In the genomic region with DNA sequence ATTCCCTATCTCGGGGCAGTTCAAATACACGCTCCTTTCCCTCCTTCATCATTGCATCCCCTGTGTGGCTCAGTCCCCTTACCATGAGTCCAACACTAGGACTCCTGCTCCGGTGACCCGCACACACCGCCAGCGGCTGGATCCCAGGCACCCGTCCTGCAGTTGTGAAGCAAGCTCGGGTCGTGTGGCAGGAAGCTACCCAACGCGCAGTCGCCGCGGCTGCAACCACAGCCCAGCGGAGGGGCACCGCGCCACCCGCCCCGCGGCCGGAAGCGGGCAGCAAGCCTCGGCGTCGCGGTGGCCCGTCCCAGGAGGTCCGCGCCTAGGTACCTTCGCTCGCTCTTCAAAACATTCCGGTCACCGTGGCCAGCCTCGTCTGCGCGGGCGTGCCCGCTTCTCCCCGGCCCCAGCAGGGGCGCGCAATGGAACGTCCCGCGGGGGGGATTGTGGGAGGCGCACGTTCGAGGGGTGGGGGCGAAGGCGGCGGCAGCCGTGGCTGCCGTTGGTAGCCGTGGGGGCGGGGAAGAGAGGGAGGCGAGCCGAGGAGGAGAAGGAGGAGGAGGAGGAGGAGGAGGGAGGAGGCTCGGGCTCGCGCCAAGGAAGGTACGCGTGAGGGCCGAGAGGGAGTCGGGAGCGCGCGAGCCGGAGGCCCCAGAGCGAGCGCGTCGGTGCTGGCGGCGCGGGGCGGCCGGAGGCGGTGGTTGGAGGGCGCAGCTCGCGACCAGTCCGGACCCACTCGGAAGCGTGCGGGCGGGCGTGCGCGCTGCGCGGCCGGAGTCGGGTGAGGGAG, we compare ENCODE assay signal across 8 mouse cellular contexts. TPM values are rescaled to one million over a fixed set of nuclear protein-coding genes. Genes with fewer than 3 reads are reported as not detected.
DNase-seq lines count a peak whose midpoint lies in the region; ATAC-seq and TF ChIP-seq lines count a peak whose summit lies in the region.

No protein-coding gene starts in this region.

- H3K79me2 ChIP-seq in CH12.LX (replicated peaks; ENCODE audit: control insufficient read depth, extremely low read depth, insufficient read depth, poor library complexity, severe bottlenecking) = peaks cover 58% of the 10 kb centered on the region

- no peak for TF ChIP-seq CTCF in CH12.LX (conservative IDR thresholded peaks at IDR 0.05 in 1 of 2, IDR thresholded peaks at IDR 0.05 in 1 of 2; ENCODE audit: low read depth in 2 of 2, low read length in 2 of 2)
- peak; percentile 33 for TF ChIP-seq CTCF in liver, embryonic 14.5 days (IDR thresholded peaks at IDR 0.05; ENCODE audit: low read depth)

- in situ Hi-C loops in CH12.LX (cut with MboI; ENCODE audit: low pct_ligation_motif_present, low pct_unique_long_range_greater_than_20kb, low sequenced_read_pairs) = loop anchor here (25.0 kb wide), 1 partner anchor 87 kb away; no protein-coding TSS in a partner anchor

- under 1% methylated on average over 70 of the region's 92 CpGs for WGBS in forebrain, embryonic 10.5 days
- under 1% methylated on average over 71 of the region's 92 CpGs for WGBS in heart, embryonic 15.5 days
- under 1% methylated on average over 70 of the region's 92 CpGs for WGBS in liver, embryonic 14.5 days (ENCODE audit: insufficient replicate concordance)
- WGBS in stomach, embryonic 15.5 days = under 1% methylated on average over 71 of the region's 92 CpGs

- no peaks in the 10 kb centered on the region for H3K9me3 ChIP-seq in CH12.LX (replicated peaks; ENCODE audit: low read length)
- H3K9me3 ChIP-seq in forebrain, embryonic 10.5 days = no peaks in the 10 kb centered on the region
- H3K9me3 ChIP-seq in heart, embryonic 15.5 days (replicated peaks) = no peaks in the 10 kb centered on the region
- no peaks in the 10 kb centered on the region for H3K9me3 ChIP-seq in liver, embryonic 14.5 days (ENCODE audit: control insufficient read depth, low read length)
- no peaks in the 10 kb centered on the region for H3K9me3 ChIP-seq in stomach, embryonic 15.5 days

- no peaks in the 10 kb centered on the region for H3K27me3 ChIP-seq in CH12.LX (replicated peaks)
- H3K27me3 ChIP-seq in forebrain, embryonic 10.5 days (ENCODE audit: poor library complexity, severe bottlenecking) = no peaks in the 10 kb centered on the region
- no peaks in the 10 kb centered on the region for H3K27me3 ChIP-seq in heart, embryonic 15.5 days
- H3K27me3 ChIP-seq in liver, embryonic 14.5 days (ENCODE audit: control insufficient read depth, insufficient read depth, low read length) = no peaks in the 10 kb centered on the region
- no peaks in the 10 kb centered on the region for H3K27me3 ChIP-seq in stomach, embryonic 15.5 days (replicated peaks)

- peak; percentile 82 for TF ChIP-seq POLR2A in CH12.LX (IDR thresholded peaks at IDR 0.05; ENCODE audit: low read depth, low read length)

- peaks cover 4 to 33% of the 10 kb centered on the region in 2 experiments; a peak in 3 of 4 replicates for H3K4me1 ChIP-seq in CH12.LX (ENCODE audit: control insufficient read depth in 1 of 2, insufficient read depth in 2 of 2)
- peaks cover 38% of the 10 kb centered on the region for H3K4me1 ChIP-seq in forebrain, embryonic 10.5 days
- H3K4me1 ChIP-seq in heart, embryonic 15.5 days (replicated peaks) = peaks cover 27% of the 10 kb centered on the region
- peaks cover 14 to 18% of the 10 kb centered on the region in 2 experiments for H3K4me1 ChIP-seq in liver, embryonic 14.5 days (replicated peaks; ENCODE audit: control insufficient read depth in 2 of 2, insufficient read depth in 2 of 2, low read length in 1 of 2)
- peaks cover 7% of the 10 kb centered on the region; the same call in 1 of the 2 replicates for H3K4me1 ChIP-seq in stomach, embryonic 15.5 days

- peak overlapping the region; percentile 81 to 88 (median 82) for H3K4me3 ChIP-seq in CH12.LX (replicated peaks in 1 of 3; ENCODE audit: low read depth in 2 of 3, low read length in 2 of 3, poor library complexity in 1 of 3)
- H3K4me3 ChIP-seq in forebrain, embryonic 10.5 days = peak overlapping the region; percentile 90
- H3K4me3 ChIP-seq in heart, embryonic 15.5 days = peak overlapping the region; percentile 92
- H3K4me3 ChIP-seq in liver, embryonic 14.5 days (ENCODE audit: insufficient read depth in 1 of 2, low read depth in 2 of 2, low read length in 2 of 2) = peak overlapping the region; percentile 81 to 85
- peak overlapping the region; percentile 94 for H3K4me3 ChIP-seq in stomach, embryonic 15.5 days (replicated peaks)

- peak; percentile 90 for ATAC-seq in heart, embryonic 15.5 days (replicated peaks; ENCODE audit: insufficient number of reproducible peaks, insufficient read depth, low FRiP score, low read depth)
- peak; percentile 85 for ATAC-seq in liver, embryonic 14.5 days (ENCODE audit: insufficient read depth)
- peak; percentile 89 for ATAC-seq in stomach, embryonic 15.5 days (ENCODE audit: insufficient read depth, low FRiP score, low read depth)

- dilution Hi-C loops in CH12.LX (cut with MboI; ENCODE audit: extremely low pct_ligation_motif_present, extremely low pct_unique_long_range_greater_than_20kb, low sequenced_read_pairs) = no loop called here

- peak overlapping the region; percentile 79 for H3K27ac ChIP-seq in CH12.LX (ENCODE audit: insufficient read depth, low read depth)
- peak overlapping the region; percentile 99 for H3K27ac ChIP-seq in forebrain, embryonic 10.5 days
- H3K27ac ChIP-seq in heart, embryonic 15.5 days = peak overlapping the region; percentile 99
- peak overlapping the region; percentile 83 for H3K27ac ChIP-seq in liver, embryonic 14.5 days
- H3K27ac ChIP-seq in stomach, embryonic 15.5 days = peak overlapping the region; percentile 100

- H3K4me2 ChIP-seq in CH12.LX (ENCODE audit: insufficient read depth, low read depth, poor library complexity, severe bottlenecking) = peak overlapping the region; percentile 86
- H3K4me2 ChIP-seq in heart, embryonic 15.5 days = peak overlapping the region; percentile 68
- H3K4me2 ChIP-seq in liver, embryonic 14.5 days (ENCODE audit: low read depth) = peak overlapping the region; percentile 78
- H3K4me2 ChIP-seq in stomach, embryonic 15.5 days = peak overlapping the region; percentile 62

- peaks cover 0 to 11% of the 10 kb centered on the region in 2 experiments for H3K36me3 ChIP-seq in CH12.LX (replicated peaks in 1 of 2; ENCODE audit: control insufficient read depth in 1 of 2, insufficient read depth in 1 of 2, low read length in 1 of 2)
- no peaks in the 10 kb centered on the region for H3K36me3 ChIP-seq in forebrain, embryonic 10.5 days (replicated peaks)
- H3K36me3 ChIP-seq in heart, embryonic 15.5 days = no peaks in the 10 kb centered on the region
- H3K36me3 ChIP-seq in liver, embryonic 14.5 days (replicated peaks; ENCODE audit: control insufficient read depth, insufficient read depth, low read depth) = no peaks in the 10 kb centered on the region
- H3K36me3 ChIP-seq in stomach, embryonic 15.5 days = no peaks in the 10 kb centered on the region

- peak; percentile 18; the same call in 1 of the 2 replicates for TF ChIP-seq EP300 in CH12.LX (IDR thresholded peaks at IDR 0.05; ENCODE audit: low read length)
- TF ChIP-seq EP300 in liver, embryonic 14.5 days (IDR thresholded peaks at IDR 0.05; ENCODE audit: low read depth) = no peak

- peak overlapping the region; percentile 82 for H3K9ac ChIP-seq in CH12.LX (ENCODE audit: insufficient read depth, low read depth)
- peak overlapping the region; percentile 93 for H3K9ac ChIP-seq in heart, embryonic 15.5 days
- peak overlapping the region; percentile 91 for H3K9ac ChIP-seq in liver, embryonic 14.5 days (replicated peaks)
- peak overlapping the region; percentile 98 for H3K9ac ChIP-seq in stomach, embryonic 15.5 days

- no peak for TF ChIP-seq RAD21 in CH12.LX (IDR thresholded peaks at IDR 0.05; ENCODE audit: low read depth, low read length)

- DNase-seq in CH12.LX (ENCODE audit: extremely low read depth) = peak; percentile 86
- DNase-seq in c-Kit-negative CD71-positive TER-119-positive erythroid progenitor cells, embryonic 14.5 days (ENCODE audit: low read depth, low spot score) = peak; percentile 68
- DNase-seq in forebrain, embryonic 10.5 days (ENCODE audit: extremely low spot score, low spot score) = peak; percentile 90
- peak; percentile 95 for DNase-seq in kidney, postnatal 14 days
- peak; percentile 74 to 79 (median 78) for DNase-seq in liver, embryonic 14.5 days (ENCODE audit: low read depth in 3 of 3, low spot score in 3 of 3)
- DNase-seq in neural tube, embryonic 10.5 days (ENCODE audit: extremely low spot score, low spot score) = peak; percentile 91

TF ChIP-seq in CH12.LX, 34 proteins besides CTCF, POLR2A, EP300 and RAD21 (continues in another document):
- TF ChIP-seq TBP (conservative IDR thresholded peaks at IDR 0.05; ENCODE audit: low read depth, low read length) = 0 out of 2 replicates have a peak, but pooled peaks have one; percentile 18

RNA-seq across cellular contexts. Expression of a gene that starts 0.4 kb away (rescaled TPM):
- total RNA-seq in CH12.LX (2012; rRNA removed) = 5.7 and 5.8 TPM in 2 replicates
- 2.8 and 2.9 TPM in 2 replicates for total RNA-seq in CH12.LX (2014; rRNA removed)
- polyA plus RNA-seq in CH12.LX (2012; ENCODE audit: insufficient read length, low read depth) = 9.3 and 9.7 TPM in 2 replicates
- 14.2 and 15.2 TPM in 2 replicates for polyA plus RNA-seq in forebrain, embryonic 10.5 days (2016; fragmentation: Nextera tagmentation; extraction: Ambion mirVana)
- 13.3 and 13.6 TPM in 2 replicates for polyA plus RNA-seq in heart, embryonic 15.5 days (2015; fragmentation: Nextera tagmentation; extraction: Ambion mirVana)
- 2.3 and 3.2 TPM in 2 replicates for polyA plus RNA-seq in liver, embryonic 14.5 days (2012; rRNA removed)
- 3.6 TPM in 2 replicates for polyA plus RNA-seq in liver, embryonic 14.5 days (2014; fragmentation: Nextera tagmentation; extraction: Ambion mirVana)
- polyA plus RNA-seq in stomach, embryonic 15.5 days (2015; fragmentation: Nextera tagmentation; extraction: Ambion mirVana) = 19.8 and 21.3 TPM in 2 replicates

RNA-seq across cellular contexts. Expression of a gene that starts 1.0 kb away (rescaled TPM):
- total RNA-seq in CH12.LX (2012; rRNA removed) (114 and 128 TPM in 2 replicates), CH12.LX (2014; rRNA removed) (169 and 182 TPM in 2 replicates)
- 145 and 151 TPM in 2 replicates for polyA plus RNA-seq in CH12.LX (2012; ENCODE audit: insufficient read length, low read depth)
- 133 and 135 TPM in 2 replicates for polyA plus RNA-seq in forebrain, embryonic 10.5 days (2016; fragmentation: Nextera tagmentation; extraction: Ambion mirVana)
- 132 and 135 TPM in 2 replicates for polyA plus RNA-seq in heart, embryonic 15.5 days (2015; fragmentation: Nextera tagmentation; extraction: Ambion mirVana)
- 26.0 and 55.2 TPM in 2 replicates for polyA plus RNA-seq in liver, embryonic 14.5 days (2012; rRNA removed)
- polyA plus RNA-seq in liver, embryonic 14.5 days (2014; fragmentation: Nextera tagmentation; extraction: Ambion mirVana) = 102 and 114 TPM in 2 replicates
- polyA plus RNA-seq in stomach, embryonic 15.5 days (2015; fragmentation: Nextera tagmentation; extraction: Ambion mirVana) = 130 and 141 TPM in 2 replicates

RNA-seq across cellular contexts. Expression of a gene that starts 36.2 kb away (rescaled TPM):
- total RNA-seq in CH12.LX (2012; rRNA removed) (59.7 and 71.2 TPM in 2 replicates), CH12.LX (2014; rRNA removed) (63.5 and 70.7 TPM in 2 replicates)
- polyA plus RNA-seq in CH12.LX (2012; ENCODE audit: insufficient read length, low read depth) = 70.2 and 72.7 TPM in 2 replicates
- polyA plus RNA-seq in forebrain, embryonic 10.5 days (2016; fragmentation: Nextera tagmentation; extraction: Ambion mirVana) = 70.0 and 70.2 TPM in 2 replicates
- polyA plus RNA-seq in heart, embryonic 15.5 days (2015; fragmentation: Nextera tagmentation; extraction: Ambion mirVana) = 37.3 and 44.6 TPM in 2 replicates
- polyA plus RNA-seq in liver, embryonic 14.5 days (2012; rRNA removed) = 9.7 and 10.4 TPM in 2 replicates
- 12.0 and 13.1 TPM in 2 replicates for polyA plus RNA-seq in liver, embryonic 14.5 days (2014; fragmentation: Nextera tagmentation; extraction: Ambion mirVana)
- polyA plus RNA-seq in stomach, embryonic 15.5 days (2015; fragmentation: Nextera tagmentation; extraction: Ambion mirVana) = 38.0 and 38.9 TPM in 2 replicates

Comparison
In these comparisons a context has a peak if more than half of its experiments do, and no peak if none do; other contexts are left out.
1. Peak in every context shown above with its lines: DNase-seq, ATAC-seq, H3K4me3 ChIP-seq and H3K27ac ChIP-seq.